Mouse (Mus musculus) forebrain, embryonic 14.5 days (tissue): ENCODE measurements around the gene Tmem143. TPM values are rescaled to one million over a fixed set of nuclear protein-coding genes. Genes with fewer than 3 reads are reported as not detected.
A peak's percentile ranks its signal among the peaks of the same experiment; 100 is the strongest.

Source experiments
- ATAC-seq: fragments of 200-750 bp; cut with Nextera tagmentation; 2 replicates; pipeline ENCODE4 v1.8.0; 2017; ENCODE audit warnings: mild to moderate bottlenecking, moderate library complexity
- DNase-seq: peaks from one replicate; pipeline ENCODE4 v3.0.0-alpha.2; 2015; ENCODE audit warnings: low spot score
- H3K27ac ChIP-seq: fragments of 300-500 bp; sonication (generic); 2 replicates; pipeline ENCODE4 v1.5.1; 2014; ENCODE audit warnings: low read depth, mild to moderate bottlenecking, control low read depth, low read length, moderate library complexity
- H3K27me3 ChIP-seq: fragments of 300-500 bp; sonication (generic); replicated peaks from 2 replicates; pipeline ENCODE4 v1.6.1; 2014; ENCODE audit warnings: low read length, control low read depth, mixed read lengths; ENCODE audit not compliant: control insufficient read depth, insufficient read depth
- H3K36me3 ChIP-seq: fragments of 300-500 bp; sonication (generic); 2 replicates; pipeline ENCODE4 v1.6.1; 2014; ENCODE audit warnings: low read length, control low read depth; ENCODE audit not compliant: control insufficient read depth, insufficient read depth
- H3K4me1 ChIP-seq: fragments of 300-500 bp; sonication (generic); 2 replicates; pipeline ENCODE4 v1.6.1; 2014; ENCODE audit warnings: antibody characterized with exemption, low read length, control low read depth; ENCODE audit not compliant: control insufficient read depth, insufficient read depth
- H3K4me2 ChIP-seq: fragments of 300-500 bp; sonication (generic); 2 replicates; pipeline ENCODE4 v1.6.1; 2014; ENCODE audit warnings: mild to moderate bottlenecking, control low read depth, low read length
- H3K4me3 ChIP-seq: fragments of 300-500 bp; sonication (generic); 2 replicates; pipeline ENCODE4 v1.5.1; 2014; ENCODE audit warnings: low read depth, low read length, control low read depth
- H3K9ac ChIP-seq: fragments of 300-500 bp; sonication (generic); 2 replicates; pipeline ENCODE4 v1.6.1; 2014; ENCODE audit warnings: mild to moderate bottlenecking, low read length, control low read depth, moderate library complexity
- H3K9me3 ChIP-seq: fragments of 300-500 bp; sonication (generic); replicated peaks from 2 replicates; pipeline ENCODE4 v1.6.1; 2016; ENCODE audit warnings: low read length, control low read depth, mixed read lengths; ENCODE audit not compliant: control insufficient read depth
- WGBS: fragments of 180-500 bp; shearing (Covaris S2); extraction: QIAGEN DNeasy Blood & Tissue Kit; methylation state at CpG from one replicate; pipeline ENCODE4 v1.1.7; 2014; 5-methylcytosine and 5-hydroxymethylcytosine counted together
- polyA plus RNA-seq: library from polyadenylated mRNA; unstranded; fragments of >200 nt; fragmentation: Nextera tagmentation; extraction: Ambion mirVana; gene quantifications from 2 replicates; pipeline ENCODE4 v1.2.1, GENCODE M21; 2014

Gene Tmem143
- polyA plus RNA-seq, 1 experiment from 2014 or later = 5.1 TPM

GRCm38 (mm10) chr7:45901562-45901961, 4.8 kb downstream of the Tmem143 start:
- Histone ChIP-seq H3K4me1 (peaks cover 9% of the 10 kb centered on the region), H3K9ac (no peak overlapping the region), H3K27me3 (no peaks in the 10 kb centered on the region), H3K4me2 (no peak overlapping the region), H3K9me3 (no peaks in the 10 kb centered on the region), H3K36me3 (no peaks in the 10 kb centered on the region), H3K27ac (no peak overlapping the region), H3K4me3 (no peak overlapping the region)
- ATAC-seq (no peak), DNase-seq (no peak)
- 61% methylated on average over 5 of the region's 5 CpGs for WGBS

- Histone ChIP-seq H3K4me1 (peaks cover 6% of the 10 kb centered on the region), H3K27ac (no peak overlapping the region), H3K9ac (no peak overlapping the region), H3K4me3 (no peak overlapping the region), H3K27me3 (no peaks in the 10 kb centered on the region), H3K36me3 (no peaks in the 10 kb centered on the region), H3K9me3 (no peaks in the 10 kb centered on the region), H3K4me2 (no peak overlapping the region)
- DNase-seq = no peak
- ATAC-seq = no peak
- 78% methylated on average over 11 of the region's 12 CpGs for WGBS
These were observed 5.8 kb downstream of the Tmem143 start for GRCm38 (mm10) chr7:45902481-45903002.

DNA sequence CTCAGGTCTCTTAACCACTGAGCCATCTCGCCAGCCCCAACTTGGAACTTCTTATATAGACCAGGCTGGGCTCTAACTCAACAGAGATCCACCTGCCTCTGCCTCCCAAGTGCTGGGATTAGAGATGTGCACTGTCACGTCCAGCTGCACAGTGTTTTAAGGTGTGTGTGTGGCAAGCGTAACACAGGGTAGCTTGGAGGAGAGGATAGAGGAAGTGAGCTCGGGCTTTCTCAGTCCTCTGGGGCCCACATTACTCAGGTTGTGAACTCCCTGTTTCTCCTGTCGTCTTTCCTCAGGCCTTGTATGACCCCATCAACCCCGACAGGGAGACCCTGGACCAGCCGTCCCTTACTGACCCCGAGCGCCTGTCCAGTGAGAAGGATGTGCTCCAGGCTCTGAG, 9.9 kb downstream of the Tmem143 start:
- DNase-seq = no peak
- H3K4me2 ChIP-seq = no peak overlapping the region
- H3K4me1 ChIP-seq = no peaks in the 10 kb centered on the region
- H3K4me3 ChIP-seq = no peak overlapping the region
- no peak for ATAC-seq
- no peaks in the 10 kb centered on the region for H3K9me3 ChIP-seq
- H3K36me3 ChIP-seq = peaks cover 10% of the 10 kb centered on the region
- no peaks in the 10 kb centered on the region for H3K27me3 ChIP-seq
- WGBS = 94% methylated on average over 9 of the region's 9 CpGs
- no peak overlapping the region for H3K27ac ChIP-seq
- no peak overlapping the region for H3K9ac ChIP-seq

DNA sequence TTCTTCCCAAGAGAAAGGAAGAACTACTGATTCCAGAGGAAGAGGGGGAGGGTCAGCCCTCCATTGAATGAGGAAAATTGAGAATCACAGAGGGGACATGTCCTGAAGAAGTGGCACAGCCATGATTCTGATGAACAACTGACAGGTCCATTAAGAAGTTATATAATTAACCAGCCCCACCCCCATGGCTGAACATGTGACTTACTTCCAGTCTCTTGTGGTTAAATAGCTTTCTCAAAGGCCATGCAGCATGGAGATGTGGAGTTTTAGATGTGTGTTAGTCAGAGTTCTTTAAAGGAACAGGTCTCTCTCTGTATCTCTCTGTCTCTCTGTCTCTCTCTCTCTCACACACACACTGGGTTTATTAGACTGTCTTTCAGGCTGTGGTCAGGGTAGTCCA, 11.6 kb downstream of the Tmem143 start:
- H3K4me3 ChIP-seq = no peak overlapping the region
- peaks cover 10% of the 10 kb centered on the region for H3K36me3 ChIP-seq
- ATAC-seq (no peak), DNase-seq (no peak)
- H3K9me3 ChIP-seq = no peaks in the 10 kb centered on the region
- no peak overlapping the region for H3K27ac ChIP-seq
- no peak overlapping the region for H3K4me2 ChIP-seq
- no peak overlapping the region for H3K9ac ChIP-seq
- H3K4me1 ChIP-seq = no peaks in the 10 kb centered on the region
- no peaks in the 10 kb centered on the region for H3K27me3 ChIP-seq

DNA sequence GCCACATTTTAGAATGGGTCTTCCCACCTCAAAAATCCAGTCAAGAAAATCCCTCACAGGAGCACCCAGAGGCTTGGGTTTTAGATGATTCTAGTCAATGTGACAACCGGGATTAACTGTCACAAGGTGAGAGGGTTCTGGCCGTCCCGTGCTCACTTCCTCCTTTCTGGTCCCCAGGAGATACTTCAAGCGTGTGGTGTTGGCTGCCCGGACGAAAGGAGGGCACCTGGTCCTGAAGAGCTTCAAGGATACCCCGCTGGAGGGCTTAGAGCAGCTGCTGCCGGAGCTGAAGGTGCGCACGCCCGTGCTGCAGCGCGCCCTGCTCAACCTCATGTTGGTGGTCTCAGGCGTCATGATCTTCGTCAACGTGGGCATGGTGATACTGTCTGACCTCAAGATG, 12.4 kb downstream of the Tmem143 start:
- Histone ChIP-seq H3K36me3 (peaks cover 10% of the 10 kb centered on the region), H3K9ac (no peak overlapping the region), H3K4me1 (no peaks in the 10 kb centered on the region), H3K27ac (no peak overlapping the region), H3K4me3 (no peak overlapping the region), H3K9me3 (no peaks in the 10 kb centered on the region), H3K4me2 (no peak overlapping the region), H3K27me3 (no peaks in the 10 kb centered on the region)
- 94% methylated on average over 16 of the region's 16 CpGs for WGBS
- DNase-seq (no peak), ATAC-seq (no peak)

- no peaks in the 10 kb centered on the region for H3K27me3 ChIP-seq
- peaks cover 10% of the 10 kb centered on the region for H3K36me3 ChIP-seq
- H3K9me3 ChIP-seq = no peaks in the 10 kb centered on the region
- H3K4me2 ChIP-seq = no peak overlapping the region
- DNase-seq = no peak
- WGBS = 94% methylated on average over 6 of the region's 6 CpGs
- no peak for ATAC-seq
- no peak overlapping the region for H3K27ac ChIP-seq
- peaks cover 17% of the 10 kb centered on the region for H3K4me1 ChIP-seq
- no peak overlapping the region for H3K9ac ChIP-seq
- H3K4me3 ChIP-seq = no peak overlapping the region
These were observed 17.3 kb downstream of the Tmem143 start for GRCm38 (mm10) chr7:45914067-45914466.

GRCm38 (mm10) chr7:45915011-45915410, 18.3 kb downstream of the Tmem143 start:
- no peak for DNase-seq
- Histone ChIP-seq H3K9me3 (no peaks in the 10 kb centered on the region), H3K4me3 (no peak overlapping the region), H3K9ac (no peak overlapping the region), H3K4me2 (no peak overlapping the region), H3K36me3 (peaks cover under 1% of the 10 kb centered on the region; the same call in 1 of the 2 replicates), H3K27ac (no peak overlapping the region), H3K27me3 (no peaks in the 10 kb centered on the region), H3K4me1 (peaks cover 17% of the 10 kb centered on the region)
- no peak for ATAC-seq
- WGBS = 93% methylated on average over 5 of the region's 5 CpGs

DNA sequence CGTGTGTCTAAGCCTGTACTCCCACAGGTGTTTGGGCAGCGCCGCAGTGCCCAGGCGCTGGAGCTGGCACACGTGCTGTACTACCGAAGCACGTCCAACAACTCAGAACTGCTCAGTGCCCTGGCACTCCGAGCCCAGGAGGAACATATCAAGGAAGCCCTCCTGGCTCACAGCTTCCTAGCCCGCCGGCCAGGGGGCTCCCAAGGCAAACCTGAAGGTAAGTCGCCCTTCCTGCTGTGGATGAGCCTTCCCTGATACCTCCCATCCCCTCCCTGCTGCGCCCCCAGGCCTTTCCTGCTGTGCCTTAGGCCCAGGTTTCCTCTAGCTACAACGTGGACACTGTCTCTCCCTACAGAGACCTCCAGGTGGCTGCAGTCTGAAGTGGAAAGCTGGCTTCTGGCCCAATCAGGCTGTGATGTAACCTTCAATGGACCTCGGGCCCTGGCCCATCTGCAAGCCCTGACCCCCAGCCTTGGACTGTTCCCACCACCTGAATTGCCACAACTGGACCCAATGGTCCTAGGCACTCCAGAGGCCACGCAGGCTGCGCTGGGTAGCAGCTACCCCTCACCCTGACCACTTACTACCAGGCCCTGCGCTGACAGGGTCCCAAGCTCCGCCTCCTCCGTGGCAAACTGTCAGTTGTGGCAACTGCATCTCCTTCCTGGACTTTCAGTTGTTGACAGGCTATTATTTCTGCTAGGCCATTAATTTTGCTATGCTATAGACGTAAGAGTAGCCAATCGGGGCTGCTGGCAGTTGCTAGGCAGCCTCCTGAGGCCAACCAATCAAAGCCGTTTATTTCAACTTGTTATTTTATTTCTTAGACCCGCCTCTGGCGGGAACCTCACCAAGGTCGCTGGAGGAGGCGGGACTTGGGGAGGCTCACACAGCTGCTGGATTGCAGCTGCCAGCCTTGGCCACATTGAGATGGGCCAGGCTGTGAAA, 19.6 kb downstream of the Tmem143 start:
- H3K9ac ChIP-seq = peak overlapping the region; percentile 54
- ATAC-seq = peak; percentile 89
- WGBS = 32% methylated on average over 26 of the region's 26 CpGs

More for the DNA sequence above, 19.6 kb downstream of the Tmem143 start:
- H3K4me2 ChIP-seq = peak overlapping the region; percentile 50
- H3K36me3 ChIP-seq = no peaks in the 10 kb centered on the region
- peak overlapping the region; percentile 87 for H3K27ac ChIP-seq
- H3K9me3 ChIP-seq = no peaks in the 10 kb centered on the region
- peak overlapping the region; percentile 23 for H3K4me3 ChIP-seq
- H3K4me1 ChIP-seq = peaks cover 17% of the 10 kb centered on the region
- H3K27me3 ChIP-seq = no peaks in the 10 kb centered on the region
- DNase-seq = peak; percentile 95
